Mouse (Mus musculus): ENCODE measurements around the gene Pex6. TPM values are rescaled to one million over a fixed set of nuclear protein-coding genes. Genes with fewer than 3 reads are reported as not detected.

The Pex6 gene
- total RNA-seq, 2 experiments from 2014 or later, result 67.8 to 81.8 TPM

DNA sequence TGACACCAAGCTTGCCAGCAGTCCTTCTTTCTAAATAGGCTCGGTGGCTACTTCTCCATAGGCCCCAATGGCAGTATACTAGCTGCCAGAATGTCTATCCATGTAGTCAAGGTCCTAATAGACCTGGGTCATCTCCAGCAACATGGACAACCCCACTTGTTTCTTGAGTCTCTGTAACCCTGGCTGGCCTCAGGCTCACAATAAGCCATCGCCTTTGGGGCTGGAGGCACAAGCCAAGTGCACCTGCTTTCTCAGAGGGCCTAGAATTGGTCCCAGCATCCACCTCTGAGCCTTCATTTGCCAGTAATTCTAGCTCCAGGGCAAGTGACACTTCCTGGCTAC is 62.8 kb downstream of the Pex6 start:
- no peak for DNase-seq

DNA sequence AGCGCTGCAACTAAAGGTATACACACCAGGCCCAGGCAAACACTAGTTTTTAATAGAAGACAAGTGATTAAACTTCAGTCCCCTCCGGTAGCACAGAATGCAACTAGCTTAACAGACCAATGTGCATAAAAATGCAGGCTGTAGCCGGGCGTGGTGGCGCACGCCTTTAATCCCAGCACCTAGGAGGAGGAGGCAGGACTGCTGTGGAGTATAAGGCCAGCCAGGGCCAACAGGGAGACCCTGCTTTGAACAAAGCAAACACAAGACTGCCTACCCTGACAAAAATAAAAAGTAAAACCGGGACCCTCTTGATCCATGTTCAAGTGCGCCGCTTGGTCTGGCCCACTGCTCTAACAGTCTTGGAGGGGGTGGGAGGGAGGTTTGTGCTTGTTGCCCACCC is 63.8 kb downstream of the Pex6 start:
- DNase-seq, result no peak

Other genes starting within 250 kb of the Pex6 start
- gene Ttbk1, start 223.8 kb upstream of the Pex6 start, total RNA-seq (2021), result 1 to 10 TPM; 1.2 to 2.2 TPM
- 1 to 10 TPM; 5.7 to 6.1 TPM for gene Dnph1, start 214.8 kb upstream of the Pex6 start, total RNA-seq (2021)
- gene Cul9, start 165.1 kb upstream of the Pex6 start, total RNA-seq (2021), result 10 to 100 TPM; 14.3 to 22.9 TPM
- 10 to 100 TPM; 33.6 to 37.6 TPM for gene Srf, start 155.3 kb upstream of the Pex6 start, total RNA-seq (2021)
- 10 to 100 TPM; 19.6 to 21.4 TPM for gene Ptk7, start 82.0 kb upstream of the Pex6 start, total RNA-seq (2021)
- gene Klc4, start 65.4 kb upstream of the Pex6 start, total RNA-seq (2021), result 10 to 100 TPM; 31.9 to 34.9 TPM
- gene Mrpl2, start 65.2 kb upstream of the Pex6 start, total RNA-seq (2021), result 100 to 1,000 TPM; 142 to 147 TPM
- gene Cul7, start 61.1 kb upstream of the Pex6 start, total RNA-seq (2021), result 10 to 100 TPM; 48.5 to 61.7 TPM
- 10 to 100 TPM; 24.0 to 27.1 TPM for gene Rrp36, start 37.1 kb upstream of the Pex6 start, total RNA-seq (2021)
- 10 to 100 TPM; 88.1 to 90.3 TPM for gene Mea1, start 32.7 kb upstream of the Pex6 start, total RNA-seq (2021)
- gene Klhdc3, start 30.5 kb upstream of the Pex6 start, total RNA-seq (2021), result 100 to 1,000 TPM in 1 of 2 experiments, 10 to 100 TPM in 1; 97.0 to 110 TPM
- gene Ppp2r5d, start 6.4 kb upstream of the Pex6 start, total RNA-seq (2021), result 10 to 100 TPM; 43.7 to 49.7 TPM
- 10 to 100 TPM; 18.0 to 54.7 TPM for gene Gnmt, start 17.7 kb downstream of the Pex6 start, total RNA-seq (2021)
- 10 to 100 TPM; 42.2 to 46.5 TPM for gene Cnpy3, start 40.8 kb downstream of the Pex6 start, total RNA-seq (2021)
- gene Ptcra, start 52.2 kb downstream of the Pex6 start, total RNA-seq (2021), result not detected
- 10 to 100 TPM; 68.3 to 72.5 TPM for gene 2310039H08Rik, start 61.2 kb downstream of the Pex6 start, total RNA-seq (2021)
- 10 to 100 TPM; 84.3 to 99.2 TPM for gene Rpl7l1, start 71.2 kb downstream of the Pex6 start, total RNA-seq (2021)
- gene Bicral, start 147.0 kb downstream of the Pex6 start, total RNA-seq (2021), result 10 to 100 TPM; 15.2 to 19.0 TPM
- 10 to 100 TPM; 21.6 to 23.3 TPM for gene Tbcc, start 179.2 kb downstream of the Pex6 start, total RNA-seq (2021)
- gene Prph2, start 199.0 kb downstream of the Pex6 start, total RNA-seq (2021), result not detected